Mouse (Mus musculus): Measurements from ENCODE around the gene Arl9. TPM values are rescaled to one million over a fixed set of nuclear protein-coding genes. Genes with fewer than 3 reads are reported as not detected.
"Not testable (repeated sequence)": the region's sequence is repeated elsewhere in the genome, so short reads cannot be mapped to it uniquely, and the experiment has no call there.

Arl9 gene
- polyA plus RNA-seq, 1 experiment from 2014 or later = not detected

GRCm38 (mm10) chr5:77028034-77028433 lies 24.2 kb downstream of the Arl9 start:
- DNase-seq = peak; percentile 25
- no peak overlapping the region for H3K4me2 ChIP-seq
- WGBS (ENCODE audit: insufficient replicate concordance) = 29% methylated on average over 3 of the region's 3 CpGs
- ATAC-seq (ENCODE audit: low read depth) = peak; percentile 81
- no peak overlapping the region for H3K27ac ChIP-seq
- H3K27me3 ChIP-seq = no peaks in the 10 kb centered on the region
- no peaks in the 10 kb centered on the region for H3K9me3 ChIP-seq (replicated peaks)
- H3K4me1 ChIP-seq (replicated peaks) = peaks cover 13% of the 10 kb centered on the region
- no peak overlapping the region for H3K4me3 ChIP-seq (replicated peaks)
- H3K9ac ChIP-seq = no peak overlapping the region
- no peaks in the 10 kb centered on the region for H3K36me3 ChIP-seq

- H3K9ac ChIP-seq = no peak overlapping the region
- ATAC-seq (ENCODE audit: low read depth) = no peak
- no peaks in the 10 kb centered on the region for H3K36me3 ChIP-seq
- H3K4me2 ChIP-seq = no peak overlapping the region
- no peak overlapping the region for H3K4me3 ChIP-seq (replicated peaks)
- WGBS (ENCODE audit: insufficient replicate concordance) = 73% methylated on average over 5 of the region's 5 CpGs
- DNase-seq = no peak
- no peak overlapping the region for H3K27ac ChIP-seq
- H3K9me3 ChIP-seq (replicated peaks) = no peaks in the 10 kb centered on the region
- H3K27me3 ChIP-seq = no peaks in the 10 kb centered on the region
- peaks cover 13% of the 10 kb centered on the region for H3K4me1 ChIP-seq (replicated peaks)
Observed at GRCm38 (mm10) chr5:77029735-77030134, 25.9 kb downstream of the Arl9 start.

GRCm38 (mm10) chr5:77035101-77035500 lies 31.2 kb downstream of the Arl9 start:
- H3K9me3 ChIP-seq (replicated peaks); H3K4me3 ChIP-seq (replicated peaks); H3K4me2 ChIP-seq; ATAC-seq (ENCODE audit: low read depth); H3K27me3 ChIP-seq; H3K9ac ChIP-seq; H3K27ac ChIP-seq; DNase-seq; H3K36me3 ChIP-seq: not testable (repeated sequence)
- H3K4me1 ChIP-seq (replicated peaks) = peaks cover 14% of the 10 kb centered on the region

GRCm38 (mm10) chr5:77038451-77038850 lies 34.6 kb downstream of the Arl9 start:
- Histone ChIP-seq H3K27me3 (no peaks in the 10 kb centered on the region), H3K4me2 (no peak overlapping the region), H3K36me3 (no peaks in the 10 kb centered on the region), H3K4me3 (replicated peaks) (no peak overlapping the region), H3K9ac (no peak overlapping the region), H3K27ac (no peak overlapping the region), H3K9me3 (replicated peaks) (no peaks in the 10 kb centered on the region), H3K4me1 (replicated peaks) (peaks cover 14% of the 10 kb centered on the region)
- no peak for ATAC-seq (ENCODE audit: low read depth)
- WGBS (ENCODE audit: insufficient replicate concordance) = 79% methylated on average over 10 of the region's 10 CpGs
- DNase-seq = no peak

DNA sequence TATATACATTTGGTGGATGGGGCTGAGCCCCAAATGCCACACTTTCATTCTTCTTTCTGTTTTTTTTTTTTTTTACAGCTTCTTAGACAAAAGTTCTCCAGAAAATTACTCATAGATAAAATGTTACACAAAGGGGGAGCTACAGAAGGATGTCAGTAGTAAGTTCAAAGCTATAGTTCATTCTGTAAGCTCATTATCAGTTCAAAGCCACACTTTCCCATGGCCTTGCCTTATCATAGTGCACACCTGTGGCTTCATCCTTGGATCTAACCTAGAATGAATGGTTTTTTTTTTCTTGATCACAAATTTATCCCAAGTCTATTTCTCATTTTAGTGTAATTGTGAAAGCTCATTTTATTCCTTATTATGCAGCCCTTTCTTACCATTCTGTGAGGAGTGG lies 35.5 kb downstream of the Arl9 start:
- no peak for ATAC-seq (ENCODE audit: low read depth)
- no peak overlapping the region for H3K4me2 ChIP-seq
- H3K4me1 ChIP-seq (replicated peaks) = peaks cover 14% of the 10 kb centered on the region
- no peaks in the 10 kb centered on the region for H3K27me3 ChIP-seq
- no peak overlapping the region for H3K27ac ChIP-seq
- H3K9me3 ChIP-seq (replicated peaks) = no peaks in the 10 kb centered on the region
- H3K4me3 ChIP-seq (replicated peaks) = no peak overlapping the region
- DNase-seq = no peak
- no peak overlapping the region for H3K9ac ChIP-seq
- H3K36me3 ChIP-seq = no peaks in the 10 kb centered on the region

DNA sequence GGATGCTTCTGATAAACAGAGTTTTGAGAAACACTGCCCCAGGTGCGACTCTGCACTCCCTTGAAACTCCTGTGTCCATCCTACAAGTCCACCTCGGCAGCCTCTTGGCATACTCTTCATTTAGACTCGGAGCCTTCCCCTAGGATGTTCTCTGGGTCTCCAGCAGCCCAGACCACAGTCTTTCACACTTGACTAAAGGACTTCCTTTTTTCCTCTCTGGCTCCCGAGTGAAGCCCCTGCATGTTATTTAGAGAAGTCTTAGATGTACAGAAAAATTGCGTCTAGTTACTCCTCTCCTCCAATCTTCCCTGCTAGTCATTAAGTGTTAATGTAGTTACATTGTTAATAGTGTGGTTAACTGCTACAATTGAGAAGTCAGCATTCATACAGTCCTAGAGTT lies 40.5 kb downstream of the Arl9 start:
- no peak for ATAC-seq (ENCODE audit: low read depth)
- H3K4me2 ChIP-seq = no peak overlapping the region
- 18% methylated on average over 5 of the region's 5 CpGs for WGBS (ENCODE audit: insufficient replicate concordance)
- no peak overlapping the region for H3K4me3 ChIP-seq (replicated peaks)
- peaks cover 7% of the 10 kb centered on the region for H3K27me3 ChIP-seq
- H3K9ac ChIP-seq = no peak overlapping the region
- H3K27ac ChIP-seq = no peak overlapping the region
- no peaks in the 10 kb centered on the region for H3K9me3 ChIP-seq (replicated peaks)
- H3K36me3 ChIP-seq = no peaks in the 10 kb centered on the region
- DNase-seq = no peak
- H3K4me1 ChIP-seq (replicated peaks) = peaks cover 5% of the 10 kb centered on the region; the same call in 1 of the 2 replicates

DNA sequence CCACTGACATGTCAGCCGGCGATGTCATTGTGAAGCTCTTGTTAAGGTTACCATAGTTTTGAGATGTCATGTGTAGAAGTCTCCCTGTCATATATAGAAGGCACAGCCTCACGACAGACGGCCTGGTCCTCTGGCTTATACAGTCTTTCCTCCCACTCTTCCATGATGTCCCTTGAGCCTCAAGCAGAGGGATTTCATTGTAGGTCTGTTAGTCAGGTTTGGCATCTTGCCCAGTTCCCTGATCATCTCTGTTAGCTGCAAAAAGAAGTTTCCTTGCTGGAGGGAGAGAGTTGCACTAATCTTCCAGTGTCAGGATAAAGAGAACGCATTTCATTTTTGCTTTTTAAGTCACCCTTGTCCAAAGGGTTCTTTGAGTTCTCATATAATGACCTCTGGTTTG lies 48.8 kb downstream of the Arl9 start:
- H3K27me3 ChIP-seq = no peaks in the 10 kb centered on the region
- H3K4me1 ChIP-seq (replicated peaks) = no peaks in the 10 kb centered on the region
- H3K9me3 ChIP-seq (replicated peaks) = no peaks in the 10 kb centered on the region
- no peaks in the 10 kb centered on the region for H3K36me3 ChIP-seq
- no peak for DNase-seq
- no peak overlapping the region for H3K4me3 ChIP-seq (replicated peaks)
- H3K27ac ChIP-seq = no peak overlapping the region
- no peak overlapping the region for H3K9ac ChIP-seq
- no peak overlapping the region for H3K4me2 ChIP-seq
- no peak for ATAC-seq (ENCODE audit: low read depth)
- 80% methylated on average over 5 of the region's 5 CpGs for WGBS (ENCODE audit: insufficient replicate concordance)

DNA sequence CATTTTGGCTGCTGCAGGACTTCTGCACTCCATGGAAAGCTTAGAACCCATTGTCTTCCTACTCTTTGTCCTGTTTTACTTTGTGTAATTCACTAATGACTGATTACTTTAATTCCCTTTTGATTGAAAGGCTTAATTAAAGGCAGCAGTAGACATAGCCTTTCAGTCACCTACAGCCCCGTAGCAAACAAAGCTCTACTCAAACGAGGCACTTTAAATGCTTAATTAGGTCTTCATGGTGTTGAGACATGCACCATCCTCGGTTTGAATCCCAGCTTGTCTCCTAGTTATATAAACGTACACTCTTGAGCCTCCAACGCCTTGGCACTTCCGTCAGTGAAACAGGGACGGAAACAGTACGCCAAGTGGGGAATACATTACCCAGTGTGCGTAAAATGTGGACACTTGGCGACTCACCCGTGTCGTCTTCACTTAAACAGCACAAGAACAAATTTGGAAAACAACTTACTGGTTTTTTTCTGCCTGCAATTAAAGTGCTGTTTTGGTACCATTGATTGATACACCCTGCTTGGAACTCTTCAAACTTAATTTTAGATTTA lies 53.1 kb downstream of the Arl9 start:
- no peak for ATAC-seq (ENCODE audit: low read depth)
- Histone ChIP-seq H3K4me3 (replicated peaks) (no peak overlapping the region), H3K4me1 (replicated peaks) (no peaks in the 10 kb centered on the region), H3K9ac (no peak overlapping the region), H3K27me3 (no peaks in the 10 kb centered on the region), H3K36me3 (no peaks in the 10 kb centered on the region), H3K4me2 (no peak overlapping the region), H3K9me3 (replicated peaks) (no peaks in the 10 kb centered on the region), H3K27ac (no peak overlapping the region)
- no peak for DNase-seq
- WGBS (ENCODE audit: insufficient replicate concordance) = 76% methylated on average over 12 of the region's 12 CpGs

Other genes starting within 250 kb of the Arl9 start
- gene Aasdh, start 98.5 kb upstream of the Arl9 start, polyA plus RNA-seq (2015; fragmentation: Nextera tagmentation; extraction: Ambion mirVana) = 6.4 and 10.1 TPM in 2 replicates
- 216 and 252 TPM in 2 replicates for gene Paics, start 52.7 kb upstream of the Arl9 start, polyA plus RNA-seq (2015; fragmentation: Nextera tagmentation; extraction: Ambion mirVana)
- 38.5 and 45.7 TPM in 2 replicates for gene Ppat, start 52.5 kb upstream of the Arl9 start, polyA plus RNA-seq (2015; fragmentation: Nextera tagmentation; extraction: Ambion mirVana)
- 54.6 and 55.9 TPM in 2 replicates for gene Srp72, start 29.4 kb upstream of the Arl9 start, polyA plus RNA-seq (2015; fragmentation: Nextera tagmentation; extraction: Ambion mirVana)
- gene Thegl, start 12.0 kb downstream of the Arl9 start, polyA plus RNA-seq (2015; fragmentation: Nextera tagmentation; extraction: Ambion mirVana) = 0.38 and 0.40 TPM in 2 replicates
- 0.14 TPM in 1 of 2 replicates, not detected in the other for gene Hopx, start 111.1 kb downstream of the Arl9 start, polyA plus RNA-seq (2015; fragmentation: Nextera tagmentation; extraction: Ambion mirVana)
- gene Spink2, start 207.4 kb downstream of the Arl9 start, polyA plus RNA-seq (2015; fragmentation: Nextera tagmentation; extraction: Ambion mirVana) = 0.17 TPM in 1 of 2 replicates, not detected in the other

Data from liver, embryonic 13.5 days (tissue).